Mouse (Mus musculus) heart, adult 2 months (tissue): ENCODE results near the gene Nr2e3.
A peak's percentile ranks its signal among the peaks of the same experiment; 100 is the strongest.

ENCODE experiments used
- CTCF ChIP-seq: fragments of 200-600 bp; IDR thresholded peaks from 2 replicates; pipeline ENCODE4 v1.8.1; 2022; ENCODE audit warnings: antibody characterized with exemption, mild to moderate bottlenecking, moderate library complexity
- POLR2A ChIP-seq: fragments of 200-500 bp; IDR thresholded peaks from 2 replicates; pipeline ENCODE4 v1.6.1; 2011; ENCODE audit warnings: mild to moderate bottlenecking, low read depth, low read length, control low read depth; ENCODE audit not compliant: insufficient read depth

DNA sequence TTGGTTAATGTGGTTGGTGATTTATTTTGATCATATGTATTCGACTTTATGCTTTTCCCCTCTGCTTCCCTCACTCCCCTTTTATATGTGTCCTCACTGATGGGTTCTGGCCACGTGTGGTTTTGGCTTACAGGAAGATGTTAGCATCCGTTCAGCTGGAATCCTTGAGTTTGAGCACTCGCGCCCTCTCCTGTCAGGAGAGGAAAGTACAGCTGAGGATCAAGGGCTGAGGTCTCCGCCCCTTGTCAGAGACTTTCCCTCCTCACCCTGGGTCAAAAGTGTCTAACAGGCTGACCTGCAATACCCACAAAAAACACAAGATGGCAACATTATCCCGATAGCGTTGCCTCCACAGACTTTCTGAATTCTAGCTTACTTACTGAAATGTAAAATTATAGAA is 1.2 kb downstream of the Nr2e3 start:
- TF ChIP-seq CTCF (peak; percentile 95), POLR2A (no peak)
